Mouse (Mus musculus): ENCODE results near the gene Dpp6. TPM values are rescaled to one million over a fixed set of nuclear protein-coding genes. Genes with fewer than 3 reads are reported as not detected.

The Dpp6 gene
- polyA plus RNA-seq, 1 experiment from 2014 or later = 3.1 TPM

GRCm38 (mm10) chr5:27249951-27250350 lies 432.9 kb downstream of the Dpp6 start:
- ATAC-seq (ENCODE audit: insufficient number of reproducible peaks, insufficient read depth, low FRiP score, low read depth) = no peak
- H3K27me3 ChIP-seq (ENCODE audit: control insufficient read depth, insufficient read depth, low read length) = no peaks in the 10 kb centered on the region
- H3K4me2 ChIP-seq (replicated peaks; ENCODE audit: low read depth, low read length) = no peak overlapping the region
- no peaks in the 10 kb centered on the region for H3K4me1 ChIP-seq (ENCODE audit: control insufficient read depth, insufficient read depth, low read length)
- no peak overlapping the region for H3K4me3 ChIP-seq (ENCODE audit: low read depth, low read length)
- no peak overlapping the region for H3K9ac ChIP-seq (replicated peaks; ENCODE audit: low read depth, low read length)
- H3K36me3 ChIP-seq (ENCODE audit: control insufficient read depth, insufficient read depth, low read length) = no peaks in the 10 kb centered on the region
- 65% methylated on average over 4 of the region's 4 CpGs for WGBS
- H3K9me3 ChIP-seq (ENCODE audit: control insufficient read depth, low read depth, low read length) = no peaks in the 10 kb centered on the region
- no peak overlapping the region for H3K27ac ChIP-seq (ENCODE audit: low read length)

GRCm38 (mm10) chr5:27250906-27251305 lies 433.9 kb downstream of the Dpp6 start:
- H3K27me3 ChIP-seq (ENCODE audit: control insufficient read depth, insufficient read depth, low read length) = no peaks in the 10 kb centered on the region
- no peaks in the 10 kb centered on the region for H3K4me1 ChIP-seq (ENCODE audit: control insufficient read depth, insufficient read depth, low read length)
- H3K9me3 ChIP-seq (ENCODE audit: control insufficient read depth, low read depth, low read length) = no peaks in the 10 kb centered on the region
- H3K9ac ChIP-seq (replicated peaks; ENCODE audit: low read depth, low read length) = no peak overlapping the region
- H3K27ac ChIP-seq (ENCODE audit: low read length) = no peak overlapping the region
- ATAC-seq (ENCODE audit: insufficient number of reproducible peaks, insufficient read depth, low FRiP score, low read depth) = no peak
- no peak overlapping the region for H3K4me3 ChIP-seq (ENCODE audit: low read depth, low read length)
- WGBS = 77% methylated on average over 3 of the region's 3 CpGs
- H3K36me3 ChIP-seq (ENCODE audit: control insufficient read depth, insufficient read depth, low read length) = no peaks in the 10 kb centered on the region
- H3K4me2 ChIP-seq (replicated peaks; ENCODE audit: low read depth, low read length) = no peak overlapping the region

DNA sequence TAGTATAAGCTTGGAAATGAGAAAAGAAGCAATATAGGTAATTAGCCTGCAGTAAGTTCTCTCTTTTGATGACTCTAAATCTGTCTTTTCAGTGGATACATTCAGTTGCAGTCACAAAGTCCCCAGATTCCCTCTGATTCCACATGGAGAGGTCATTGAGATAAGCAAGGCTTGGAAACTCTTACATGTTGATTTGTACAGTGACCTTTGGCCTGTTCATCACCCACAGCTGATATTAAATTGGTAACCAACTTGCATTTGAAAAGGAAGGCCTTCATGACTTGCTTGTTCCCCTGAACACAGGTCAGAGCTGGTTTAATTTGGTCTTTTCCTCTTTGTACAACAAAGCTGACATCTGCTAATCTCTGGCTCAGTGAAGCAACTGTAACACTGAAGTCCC lies 434.4 kb downstream of the Dpp6 start:
- no peak for ATAC-seq (ENCODE audit: insufficient number of reproducible peaks, insufficient read depth, low FRiP score, low read depth)
- Histone ChIP-seq H3K4me1 (ENCODE audit: control insufficient read depth, insufficient read depth, low read length) (no peaks in the 10 kb centered on the region), H3K36me3 (ENCODE audit: control insufficient read depth, insufficient read depth, low read length) (no peaks in the 10 kb centered on the region), H3K9me3 (ENCODE audit: control insufficient read depth, low read depth, low read length) (no peaks in the 10 kb centered on the region), H3K9ac (replicated peaks; ENCODE audit: low read depth, low read length) (no peak overlapping the region), H3K27me3 (ENCODE audit: control insufficient read depth, insufficient read depth, low read length) (no peaks in the 10 kb centered on the region), H3K4me2 (replicated peaks; ENCODE audit: low read depth, low read length) (no peak overlapping the region), H3K27ac (ENCODE audit: low read length) (no peak overlapping the region), H3K4me3 (ENCODE audit: low read depth, low read length) (no peak overlapping the region)

GRCm38 (mm10) chr5:27255247-27255646 lies 438.2 kb downstream of the Dpp6 start:
- Histone ChIP-seq H3K4me3 (ENCODE audit: low read depth, low read length) (no peak overlapping the region), H3K27ac (ENCODE audit: low read length) (no peak overlapping the region), H3K4me2 (replicated peaks; ENCODE audit: low read depth, low read length) (no peak overlapping the region), H3K9me3 (ENCODE audit: control insufficient read depth, low read depth, low read length) (no peaks in the 10 kb centered on the region), H3K9ac (replicated peaks; ENCODE audit: low read depth, low read length) (no peak overlapping the region), H3K36me3 (ENCODE audit: control insufficient read depth, insufficient read depth, low read length) (no peaks in the 10 kb centered on the region), H3K27me3 (ENCODE audit: control insufficient read depth, insufficient read depth, low read length) (no peaks in the 10 kb centered on the region), H3K4me1 (ENCODE audit: control insufficient read depth, insufficient read depth, low read length) (no peaks in the 10 kb centered on the region)
- WGBS = 85% methylated on average over 2 of the region's 2 CpGs
- ATAC-seq (ENCODE audit: insufficient number of reproducible peaks, insufficient read depth, low FRiP score, low read depth) = no peak

DNA sequence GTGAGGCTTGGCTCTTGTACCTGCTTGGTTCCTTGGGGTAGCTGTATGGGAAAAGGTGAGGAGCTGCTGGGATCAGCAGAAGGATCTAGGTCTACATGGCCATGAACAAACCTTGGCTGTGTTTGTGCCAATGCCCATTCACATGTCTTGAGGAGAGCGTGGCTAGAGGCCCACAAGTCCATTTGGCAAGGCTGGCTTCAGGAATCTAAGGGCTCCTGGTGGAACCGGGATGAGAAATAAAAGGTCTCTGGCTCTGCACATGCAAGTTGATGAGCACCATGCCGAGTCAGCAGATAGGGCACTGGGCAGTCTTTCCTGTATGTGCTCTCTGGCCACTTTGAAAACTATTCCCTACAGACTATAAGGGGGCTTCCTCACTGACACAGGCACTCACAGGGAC lies 441.6 kb downstream of the Dpp6 start:
- no peaks in the 10 kb centered on the region for H3K36me3 ChIP-seq (ENCODE audit: control insufficient read depth, insufficient read depth, low read length)
- H3K9me3 ChIP-seq (ENCODE audit: control insufficient read depth, low read depth, low read length) = no peaks in the 10 kb centered on the region
- H3K9ac ChIP-seq (replicated peaks; ENCODE audit: low read depth, low read length) = no peak overlapping the region
- H3K27ac ChIP-seq (ENCODE audit: low read length) = no peak overlapping the region
- no peak for ATAC-seq (ENCODE audit: insufficient number of reproducible peaks, insufficient read depth, low FRiP score, low read depth)
- H3K4me3 ChIP-seq (ENCODE audit: low read depth, low read length) = no peak overlapping the region
- no peak overlapping the region for H3K4me2 ChIP-seq (replicated peaks; ENCODE audit: low read depth, low read length)
- H3K4me1 ChIP-seq (ENCODE audit: control insufficient read depth, insufficient read depth, low read length) = 0 out of 2 replicates have a peak, but pooled peaks cover 3% of the 10 kb centered on the region
- H3K27me3 ChIP-seq (ENCODE audit: control insufficient read depth, insufficient read depth, low read length) = no peaks in the 10 kb centered on the region
- 82% methylated on average over 3 of the region's 3 CpGs for WGBS

- H3K4me1 ChIP-seq (ENCODE audit: control insufficient read depth, insufficient read depth, low read length) = 0 out of 2 replicates have a peak, but pooled peaks cover 3% of the 10 kb centered on the region
- H3K4me2 ChIP-seq (replicated peaks; ENCODE audit: low read depth, low read length) = peak overlapping the region; percentile 39
- H3K36me3 ChIP-seq (ENCODE audit: control insufficient read depth, insufficient read depth, low read length) = no peaks in the 10 kb centered on the region
- H3K27me3 ChIP-seq (ENCODE audit: control insufficient read depth, insufficient read depth, low read length) = no peaks in the 10 kb centered on the region
- H3K9ac ChIP-seq (replicated peaks; ENCODE audit: low read depth, low read length) = no peak overlapping the region
- H3K9me3 ChIP-seq (ENCODE audit: control insufficient read depth, low read depth, low read length) = no peaks in the 10 kb centered on the region
- WGBS = 8% methylated on average over 27 of the region's 27 CpGs
- H3K4me3 ChIP-seq (ENCODE audit: low read depth, low read length) = peak overlapping the region; percentile 15; the same call in 1 of the 2 replicates
- ATAC-seq (ENCODE audit: insufficient number of reproducible peaks, insufficient read depth, low FRiP score, low read depth) = peak; percentile 42; the same call in 1 of the 2 replicates
- no peak overlapping the region for H3K27ac ChIP-seq (ENCODE audit: low read length)
These were observed 445.0 kb downstream of the Dpp6 start for GRCm38 (mm10) chr5:27261746-27262727.

DNA sequence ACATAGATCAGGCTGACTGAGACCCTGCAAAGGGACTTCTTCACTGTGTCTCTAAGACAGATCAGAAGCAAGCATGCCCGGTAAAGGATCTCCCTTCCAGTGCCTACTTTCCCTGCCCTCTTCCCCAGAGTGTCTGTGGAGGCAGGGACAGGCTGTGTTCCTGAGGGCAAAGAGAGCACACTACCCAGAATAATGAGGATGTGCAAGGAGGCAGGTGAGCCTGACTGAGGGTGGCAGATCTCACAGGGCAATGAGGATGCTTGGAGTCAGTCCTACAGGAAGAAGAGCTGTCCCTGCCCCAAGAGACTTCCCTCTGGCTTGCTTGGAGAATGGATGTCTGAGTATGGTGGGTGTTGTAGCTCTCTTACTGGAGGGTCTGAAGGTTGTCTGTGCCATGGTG lies 445.7 kb downstream of the Dpp6 start:
- no peak for ATAC-seq (ENCODE audit: insufficient number of reproducible peaks, insufficient read depth, low FRiP score, low read depth)
- Histone ChIP-seq H3K9ac (replicated peaks; ENCODE audit: low read depth, low read length) (no peak overlapping the region), H3K27ac (ENCODE audit: low read length) (no peak overlapping the region), H3K9me3 (ENCODE audit: control insufficient read depth, low read depth, low read length) (no peaks in the 10 kb centered on the region), H3K36me3 (ENCODE audit: control insufficient read depth, insufficient read depth, low read length) (no peaks in the 10 kb centered on the region), H3K4me1 (ENCODE audit: control insufficient read depth, insufficient read depth, low read length) (0 out of 2 replicates have a peak, but pooled peaks cover 3% of the 10 kb centered on the region), H3K4me3 (ENCODE audit: low read depth, low read length) (no peak overlapping the region), H3K4me2 (replicated peaks; ENCODE audit: low read depth, low read length) (no peak overlapping the region), H3K27me3 (ENCODE audit: control insufficient read depth, insufficient read depth, low read length) (no peaks in the 10 kb centered on the region)
- WGBS = 72% methylated on average over 1 of the region's 1 CpGs

GRCm38 (mm10) chr5:27265281-27265680 lies 448.3 kb downstream of the Dpp6 start:
- Histone ChIP-seq H3K9me3 (ENCODE audit: control insufficient read depth, low read depth, low read length) (no peaks in the 10 kb centered on the region), H3K4me1 (ENCODE audit: control insufficient read depth, insufficient read depth, low read length) (0 out of 2 replicates have a peak, but pooled peaks cover 3% of the 10 kb centered on the region), H3K27ac (ENCODE audit: low read length) (no peak overlapping the region), H3K4me3 (ENCODE audit: low read depth, low read length) (no peak overlapping the region), H3K36me3 (ENCODE audit: control insufficient read depth, insufficient read depth, low read length) (no peaks in the 10 kb centered on the region), H3K27me3 (ENCODE audit: control insufficient read depth, insufficient read depth, low read length) (no peaks in the 10 kb centered on the region), H3K9ac (replicated peaks; ENCODE audit: low read depth, low read length) (no peak overlapping the region), H3K4me2 (replicated peaks; ENCODE audit: low read depth, low read length) (no peak overlapping the region)
- no peak for ATAC-seq (ENCODE audit: insufficient number of reproducible peaks, insufficient read depth, low FRiP score, low read depth)
- 79% methylated on average over 3 of the region's 3 CpGs for WGBS

All from stomach, embryonic 14.5 days (tissue).